Mouse (Mus musculus): ENCODE measurements around the gene Samhd1. TPM values are rescaled to one million over a fixed set of nuclear protein-coding genes. Genes with fewer than 3 reads are reported as not detected.

Samhd1 gene
- polyA plus RNA-seq, 1 experiment from 2014 or later: 12.0 TPM

DNA sequence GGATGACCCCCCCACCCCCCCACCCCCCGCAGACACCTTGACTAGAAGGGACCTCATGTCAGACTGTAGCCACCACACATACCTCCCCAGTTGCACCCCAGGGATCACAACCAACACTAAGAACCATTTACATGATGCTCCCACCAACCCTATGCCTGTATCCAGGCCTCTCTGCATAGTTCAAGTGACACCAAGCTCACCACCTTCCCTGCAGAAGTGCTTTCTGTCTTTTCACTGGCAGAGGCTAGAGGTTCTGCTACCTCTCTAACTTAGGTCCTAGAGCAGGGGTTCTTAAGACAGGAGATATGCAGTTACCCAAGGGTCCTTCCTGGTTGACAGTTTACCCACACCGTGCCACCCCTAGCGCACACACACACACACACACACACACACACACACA lies 59.8 kb downstream of the Samhd1 start:
- ATAC-seq (ENCODE audit: low read depth): no peak
- peak overlapping the region; percentile 100 for H3K4me2 ChIP-seq
- H3K9ac ChIP-seq: peak overlapping the region; percentile 100
- peak overlapping the region; percentile 98 for H3K4me3 ChIP-seq
- H3K27ac ChIP-seq (replicated peaks): no peak overlapping the region
- H3K4me1 ChIP-seq (replicated peaks): peaks cover 83% of the 10 kb centered on the region
- H3K36me3 ChIP-seq: peaks cover 13% of the 10 kb centered on the region; the same call in 1 of the 2 replicates
- H3K27me3 ChIP-seq: no peaks in the 10 kb centered on the region
- H3K9me3 ChIP-seq: no peaks in the 10 kb centered on the region
- 91% methylated on average over 3 of the region's 3 CpGs for WGBS

DNA sequence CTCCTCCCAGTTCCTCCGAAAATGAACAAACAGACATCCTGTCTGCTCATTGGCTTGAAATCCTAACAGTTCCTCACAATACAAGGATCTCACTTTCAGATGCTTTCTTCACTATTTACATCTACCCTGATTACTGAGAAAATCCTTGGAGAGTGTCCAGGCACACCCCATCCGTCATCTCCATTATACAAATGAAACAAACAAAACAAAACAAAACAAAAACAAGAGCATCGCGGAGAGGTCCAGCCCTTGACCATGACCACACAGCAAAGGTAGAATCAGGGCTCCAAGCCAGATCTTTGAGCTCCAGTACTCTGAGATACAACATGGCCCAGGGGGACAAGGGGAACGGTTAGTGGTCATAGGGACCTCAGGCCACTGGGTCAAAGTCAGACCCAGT lies 60.3 kb downstream of the Samhd1 start:
- WGBS: 69% methylated on average over 5 of the region's 5 CpGs

DNA sequence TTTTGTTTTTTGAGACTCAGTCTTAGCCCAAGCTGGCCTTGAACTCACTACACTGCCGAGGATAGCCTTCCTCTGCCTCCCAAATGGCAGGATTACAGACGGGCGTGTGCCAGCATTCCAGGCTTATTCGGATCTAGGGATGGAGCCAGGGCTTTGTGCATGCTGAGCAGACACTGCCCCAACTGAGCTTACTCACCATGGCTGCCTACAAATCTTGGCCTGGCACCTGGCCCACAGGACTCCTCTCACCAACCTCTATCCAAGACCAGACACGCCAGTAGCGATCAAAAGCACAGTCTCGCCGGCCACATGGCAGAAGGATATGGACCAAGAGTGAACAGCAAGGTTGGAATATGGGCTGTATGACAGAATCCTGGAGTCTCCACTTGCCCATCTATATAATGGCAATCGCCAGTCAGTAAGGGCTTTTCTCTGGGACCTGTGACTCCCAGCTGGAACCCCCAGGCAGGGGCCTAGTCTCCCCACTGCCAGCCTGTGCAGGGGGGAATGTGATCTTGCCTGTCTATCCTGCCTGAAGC lies 60.8 kb downstream of the Samhd1 start:
- Histone ChIP-seq H3K9me3 (no peaks in the 10 kb centered on the region), H3K36me3 (peaks cover 13% of the 10 kb centered on the region; the same call in 1 of the 2 replicates), H3K4me1 (replicated peaks) (peaks cover 86% of the 10 kb centered on the region), H3K4me3 (no peak overlapping the region; the same call in 1 of the 2 replicates), H3K27me3 (no peaks in the 10 kb centered on the region), H3K27ac (replicated peaks) (peak overlapping the region; percentile 33), H3K4me2 (peak overlapping the region; percentile 100), H3K9ac (peak overlapping the region; percentile 100)
- 69% methylated on average over 9 of the region's 9 CpGs for WGBS
- no peak for ATAC-seq (ENCODE audit: low read depth)

More for the DNA sequence above, 60.3 kb downstream of the Samhd1 start:
- peak overlapping the region; percentile 100 for H3K4me2 ChIP-seq
- H3K36me3 ChIP-seq: peaks cover 13% of the 10 kb centered on the region; the same call in 1 of the 2 replicates
- peaks cover 83% of the 10 kb centered on the region for H3K4me1 ChIP-seq (replicated peaks)
- peak overlapping the region; percentile 100 for H3K9ac ChIP-seq
- peak overlapping the region; percentile 33; the same call in 1 of the 2 replicates for H3K27ac ChIP-seq (replicated peaks)
- peak overlapping the region; percentile 8; the same call in 1 of the 2 replicates for H3K4me3 ChIP-seq
- no peaks in the 10 kb centered on the region for H3K9me3 ChIP-seq
- no peaks in the 10 kb centered on the region for H3K27me3 ChIP-seq
- no peak for ATAC-seq (ENCODE audit: low read depth)

DNA sequence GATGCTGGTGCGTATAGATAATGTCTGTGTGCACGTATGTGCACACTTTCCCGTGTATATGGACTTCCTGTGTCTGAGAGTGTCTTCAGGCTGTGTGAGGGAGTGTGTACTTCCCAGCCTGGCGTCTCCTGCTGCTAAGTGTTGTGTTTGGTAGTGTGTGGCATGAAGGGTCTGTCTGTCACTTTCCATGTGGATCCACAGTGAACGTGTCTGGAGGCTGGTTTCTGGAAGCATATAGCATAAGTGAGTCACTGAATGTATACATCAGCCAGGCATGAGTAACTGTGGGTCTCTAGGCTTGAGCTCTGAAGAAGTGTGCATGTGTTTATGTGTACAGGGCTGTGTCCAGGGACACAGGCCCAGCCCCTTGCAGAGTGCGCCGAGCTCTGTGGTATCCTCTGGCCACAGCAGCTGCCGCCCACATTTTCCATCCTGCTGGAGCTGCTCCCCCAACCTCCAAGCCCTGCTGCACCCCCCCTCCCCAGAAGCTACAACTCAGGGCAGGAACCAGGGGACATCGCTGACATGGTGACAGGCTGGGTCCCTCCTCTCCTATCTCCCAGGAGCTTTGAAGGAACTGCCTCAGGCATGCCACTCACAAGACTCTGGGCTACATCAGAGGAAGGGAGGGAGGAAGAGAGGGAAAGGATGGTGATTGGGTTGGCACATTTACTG lies 61.5 kb downstream of the Samhd1 start:
- no peak for ATAC-seq (ENCODE audit: low read depth)
- Histone ChIP-seq H3K4me1 (replicated peaks) (peaks cover 93% of the 10 kb centered on the region), H3K4me2 (0 out of 2 replicates have a peak overlapping the region, but pooled peaks have one; percentile 100), H3K9ac (peak overlapping the region; percentile 100), H3K4me3 (no peak overlapping the region), H3K9me3 (no peaks in the 10 kb centered on the region), H3K27ac (replicated peaks) (peak overlapping the region; percentile 33), H3K36me3 (peaks cover 13% of the 10 kb centered on the region; the same call in 1 of the 2 replicates), H3K27me3 (no peaks in the 10 kb centered on the region)
- 79% methylated on average over 9 of the region's 9 CpGs for WGBS

DNA sequence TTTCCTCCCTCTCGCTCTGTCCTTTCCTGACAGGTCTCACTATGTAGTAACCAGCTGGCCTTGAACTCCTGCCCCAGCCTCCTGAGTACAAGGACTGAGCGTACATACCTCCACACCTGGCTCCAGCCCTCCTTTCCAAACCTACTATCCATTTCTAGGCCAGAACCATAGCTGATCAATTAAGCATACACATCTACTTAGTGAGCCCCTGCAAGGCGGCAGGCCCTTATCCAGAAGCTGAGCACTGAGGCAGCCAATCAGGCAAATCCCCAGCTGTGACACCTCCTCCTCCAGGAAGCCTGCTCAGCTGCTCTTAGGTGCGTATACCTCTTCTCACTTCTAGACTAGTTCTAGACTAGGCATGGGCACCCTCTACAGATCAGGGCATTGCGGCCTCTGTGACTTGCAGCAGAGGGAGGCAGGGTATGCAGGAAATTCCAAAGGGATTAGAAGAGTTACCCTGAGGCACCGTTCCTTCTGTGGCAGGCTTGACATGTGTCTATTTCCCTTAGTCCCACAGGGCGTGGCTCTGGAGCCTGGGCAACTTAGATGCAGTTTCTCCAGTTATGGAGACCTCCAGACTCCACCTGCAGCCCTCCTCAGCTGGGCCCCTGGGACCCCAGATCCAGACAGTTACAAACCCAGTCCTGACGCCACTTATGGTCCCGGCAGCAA lies 62.6 kb downstream of the Samhd1 start:
- H3K36me3 ChIP-seq: peaks cover 13% of the 10 kb centered on the region; the same call in 1 of the 2 replicates
- H3K27ac ChIP-seq (replicated peaks): peak overlapping the region; percentile 83; the same call in 1 of the 2 replicates
- no peaks in the 10 kb centered on the region for H3K27me3 ChIP-seq
- no peaks in the 10 kb centered on the region for H3K9me3 ChIP-seq
- H3K9ac ChIP-seq: no peak overlapping the region
- H3K4me2 ChIP-seq: no peak overlapping the region
- WGBS: 83% methylated on average over 9 of the region's 9 CpGs
- H3K4me1 ChIP-seq (replicated peaks): peaks cover 99% of the 10 kb centered on the region
- ATAC-seq (ENCODE audit: low read depth): no peak
- no peak overlapping the region for H3K4me3 ChIP-seq

DNA sequence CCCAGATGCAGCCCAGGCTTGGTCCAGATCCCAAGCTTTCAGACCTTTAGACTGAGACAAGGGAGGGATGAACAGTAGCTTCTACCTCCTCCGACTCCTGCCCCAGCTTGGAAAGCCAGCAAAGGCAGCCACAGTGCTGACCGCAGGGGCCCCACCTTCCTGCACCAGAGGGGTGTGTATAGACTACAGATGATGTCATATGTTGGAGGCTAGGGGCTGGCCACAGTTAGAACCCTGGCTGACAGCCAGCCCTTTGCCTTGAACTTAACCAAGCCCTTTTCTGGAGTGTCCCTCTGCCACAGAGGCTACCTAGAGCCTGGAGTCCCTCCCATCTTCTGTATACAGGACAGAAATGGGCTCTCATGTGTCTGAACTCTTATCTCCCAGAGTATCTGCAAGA lies 63.5 kb downstream of the Samhd1 start:
- Histone ChIP-seq H3K9me3 (no peaks in the 10 kb centered on the region), H3K27ac (replicated peaks) (peak overlapping the region; percentile 83), H3K4me2 (no peak overlapping the region), H3K4me3 (no peak overlapping the region), H3K4me1 (replicated peaks) (peaks cover 99% of the 10 kb centered on the region), H3K27me3 (no peaks in the 10 kb centered on the region), H3K36me3 (peaks cover 13% of the 10 kb centered on the region; the same call in 1 of the 2 replicates), H3K9ac (peak overlapping the region; percentile 35; the same call in 1 of the 2 replicates)
- no peak for ATAC-seq (ENCODE audit: low read depth)
- WGBS: 65% methylated on average over 2 of the region's 2 CpGs

DNA sequence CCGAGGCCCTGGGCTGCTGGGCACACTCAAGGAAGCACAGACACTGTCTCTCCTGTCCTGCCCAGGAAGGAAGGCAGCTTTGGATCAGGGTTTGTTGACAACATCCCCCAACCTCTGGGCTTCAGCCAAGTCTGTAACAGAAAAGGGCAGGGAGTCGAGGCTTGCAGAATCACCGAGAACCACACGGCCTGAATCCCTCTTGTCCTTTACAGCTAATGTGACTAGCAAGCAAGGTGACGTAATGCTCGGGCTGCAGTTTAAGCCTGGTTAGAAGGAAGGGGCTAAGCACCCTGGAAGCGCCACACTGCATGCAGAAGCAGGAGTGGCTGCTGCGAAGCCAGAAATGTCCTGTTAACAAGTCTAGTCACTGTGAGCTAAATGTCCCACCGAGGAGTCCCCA lies 64.7 kb downstream of the Samhd1 start:
- Histone ChIP-seq H3K4me1 (replicated peaks) (peaks cover 97% of the 10 kb centered on the region), H3K9me3 (no peaks in the 10 kb centered on the region), H3K4me2 (peak overlapping the region; percentile 6; the same call in 1 of the 2 replicates), H3K4me3 (no peak overlapping the region), H3K27me3 (no peaks in the 10 kb centered on the region), H3K36me3 (peaks cover 13% of the 10 kb centered on the region; the same call in 1 of the 2 replicates), H3K9ac (peak overlapping the region; percentile 35; the same call in 1 of the 2 replicates), H3K27ac (replicated peaks) (peak overlapping the region; percentile 83)
- ATAC-seq (ENCODE audit: low read depth): no peak
- WGBS: 49% methylated on average over 8 of the region's 9 CpGs

DNA sequence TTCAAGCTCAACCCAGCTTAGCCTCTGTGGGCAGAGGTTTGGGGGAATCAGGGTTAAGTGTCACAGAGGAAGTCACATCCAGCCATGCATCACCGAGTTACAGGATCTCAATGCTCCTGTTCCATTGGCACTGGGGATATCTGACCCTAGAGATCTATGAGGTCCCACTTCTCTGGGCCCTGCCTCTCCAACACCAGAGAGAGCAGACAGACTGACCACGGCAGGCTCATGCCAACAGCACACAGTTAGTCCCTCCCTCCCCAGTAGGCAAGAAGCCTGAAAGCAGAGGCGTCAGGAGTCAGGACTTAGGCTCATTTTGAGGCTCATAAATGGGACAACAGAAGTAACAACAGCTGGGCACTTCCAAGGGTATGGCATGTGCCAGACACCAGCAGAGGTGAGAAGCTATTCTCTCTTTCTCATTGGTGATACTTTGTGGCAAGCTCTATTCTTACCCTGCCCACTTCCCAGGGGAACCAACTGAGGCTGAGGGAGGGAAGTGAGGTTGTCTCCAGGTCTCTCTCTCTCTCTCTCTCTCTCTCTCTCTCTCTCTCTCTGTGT lies 65.2 kb downstream of the Samhd1 start:
- WGBS: 43% methylated on average over 3 of the region's 3 CpGs
- Histone ChIP-seq H3K4me3 (no peak overlapping the region), H3K4me1 (replicated peaks) (peaks cover 97% of the 10 kb centered on the region), H3K4me2 (peak overlapping the region; percentile 8; the same call in 1 of the 2 replicates), H3K27ac (replicated peaks) (peak overlapping the region; percentile 83), H3K9me3 (no peaks in the 10 kb centered on the region), H3K9ac (peak overlapping the region; percentile 35; the same call in 1 of the 2 replicates), H3K27me3 (no peaks in the 10 kb centered on the region), H3K36me3 (peaks cover 13% of the 10 kb centered on the region; the same call in 1 of the 2 replicates)
- no peak for ATAC-seq (ENCODE audit: low read depth)

DNA sequence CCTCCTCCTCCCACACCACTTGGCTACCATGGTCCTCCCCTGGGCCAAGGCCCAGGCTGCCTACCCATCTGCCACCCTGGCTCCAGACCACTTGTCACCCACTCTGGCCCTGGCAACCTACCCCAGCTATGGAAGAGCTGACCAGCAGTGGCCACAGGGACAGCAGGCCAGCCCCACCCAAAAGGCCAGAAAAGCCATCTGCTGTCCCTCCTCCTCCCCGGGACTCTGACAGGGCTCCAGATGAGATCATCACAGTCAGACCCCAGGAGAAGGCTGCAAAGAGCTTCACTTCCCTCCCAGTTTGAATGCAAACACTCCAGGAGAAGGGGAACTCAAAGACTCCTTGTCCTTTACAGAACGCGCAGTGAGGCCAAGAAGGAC lies 65.7 kb downstream of the Samhd1 start:
- H3K4me3 ChIP-seq: no peak overlapping the region
- H3K36me3 ChIP-seq: peaks cover 13% of the 10 kb centered on the region; the same call in 1 of the 2 replicates
- peak overlapping the region; percentile 8; the same call in 1 of the 2 replicates for H3K4me2 ChIP-seq
- H3K4me1 ChIP-seq (replicated peaks): peaks cover 97% of the 10 kb centered on the region
- no peaks in the 10 kb centered on the region for H3K9me3 ChIP-seq
- H3K27ac ChIP-seq (replicated peaks): peak overlapping the region; percentile 83
- H3K9ac ChIP-seq: peak overlapping the region; percentile 35; the same call in 1 of the 2 replicates
- no peak for ATAC-seq (ENCODE audit: low read depth)
- no peaks in the 10 kb centered on the region for H3K27me3 ChIP-seq
- 58% methylated on average over 3 of the region's 3 CpGs for WGBS

DNA sequence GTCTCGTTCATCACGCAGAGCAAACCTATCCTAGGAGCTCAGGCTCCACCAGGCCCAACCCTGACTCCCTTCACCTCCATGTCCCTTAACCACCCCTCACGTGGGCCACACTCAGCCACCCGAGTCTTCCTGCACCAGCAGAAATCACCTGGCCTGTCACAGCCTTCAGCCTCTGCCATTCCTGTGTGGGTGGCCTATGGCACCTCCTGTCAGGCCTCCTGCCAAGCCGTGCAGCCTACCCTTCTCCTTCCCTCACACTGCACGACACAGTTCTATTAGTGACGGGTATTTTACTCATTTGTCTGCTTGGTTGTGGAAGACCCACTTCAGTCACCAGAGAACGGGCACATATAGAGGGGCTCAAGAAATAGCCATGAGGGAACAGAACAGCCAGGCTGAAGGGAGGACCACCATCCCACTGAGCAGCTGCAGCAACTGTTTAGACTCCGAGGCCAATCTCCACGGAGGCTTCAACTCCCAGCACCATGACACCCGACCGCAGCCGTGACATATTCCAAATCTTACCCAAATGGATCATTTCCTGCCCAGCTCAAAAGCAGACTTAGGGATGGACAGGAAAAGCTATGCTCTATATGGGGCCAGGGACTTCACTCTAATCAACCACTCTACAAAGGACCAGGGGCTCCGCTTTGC lies 66.2 kb downstream of the Samhd1 start:
- H3K4me3 ChIP-seq: no peak overlapping the region
- H3K27ac ChIP-seq (replicated peaks): peak overlapping the region; percentile 83
- no peaks in the 10 kb centered on the region for H3K9me3 ChIP-seq
- peak overlapping the region; percentile 35; the same call in 1 of the 2 replicates for H3K9ac ChIP-seq
- 0 out of 2 replicates have a peak overlapping the region, but pooled peaks have one; percentile 8 for H3K4me2 ChIP-seq
- peaks cover 97% of the 10 kb centered on the region for H3K4me1 ChIP-seq (replicated peaks)
- ATAC-seq (ENCODE audit: low read depth): no peak
- H3K27me3 ChIP-seq: no peaks in the 10 kb centered on the region
- WGBS: 66% methylated on average over 14 of the region's 14 CpGs
- H3K36me3 ChIP-seq: peaks cover 13% of the 10 kb centered on the region; the same call in 1 of the 2 replicates

DNA sequence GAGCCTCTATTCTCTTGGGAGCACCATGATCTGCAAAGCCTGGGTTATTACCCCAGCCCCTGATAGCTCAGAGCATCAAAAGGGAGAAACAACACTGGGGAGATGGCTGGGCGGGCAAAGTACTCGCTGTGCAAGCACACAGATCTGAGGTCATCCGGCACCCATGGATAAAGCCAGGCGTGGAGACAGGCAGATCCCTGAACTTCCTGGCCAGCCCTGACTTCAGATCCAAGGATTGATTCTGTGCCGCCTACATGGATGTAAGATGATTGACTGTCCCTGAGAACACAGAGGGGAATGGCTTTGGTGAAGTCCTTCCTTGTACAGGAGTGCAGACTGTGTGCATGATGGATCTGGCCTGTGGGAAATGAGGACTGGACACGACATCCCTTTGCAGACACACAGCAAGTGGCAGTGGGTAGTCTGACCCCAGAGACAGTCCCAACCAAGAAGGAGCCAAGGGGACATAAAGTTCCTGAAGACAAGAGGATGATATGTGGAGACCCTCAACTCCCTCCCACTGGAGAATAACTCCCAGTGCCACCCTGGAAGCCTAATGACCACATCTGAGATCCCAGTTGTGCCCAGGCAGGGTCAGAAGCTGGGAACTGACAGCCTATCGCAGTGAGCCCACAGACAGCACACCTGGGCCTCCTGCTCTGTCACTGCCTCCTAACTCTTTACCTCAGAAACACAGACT lies 68.2 kb downstream of the Samhd1 start:
- Histone ChIP-seq H3K4me3 (no peak overlapping the region), H3K27me3 (no peaks in the 10 kb centered on the region), H3K27ac (replicated peaks) (no peak overlapping the region), H3K4me1 (replicated peaks) (peaks cover 97% of the 10 kb centered on the region), H3K9me3 (no peaks in the 10 kb centered on the region), H3K4me2 (no peak overlapping the region), H3K36me3 (no peaks in the 10 kb centered on the region), H3K9ac (peak overlapping the region; percentile 3; the same call in 1 of the 2 replicates)
- no peak for ATAC-seq (ENCODE audit: low read depth)
- 65% methylated on average over 7 of the region's 7 CpGs for WGBS

Measured in neural tube, embryonic 13.5 days (tissue).